Mouse (Mus musculus) limb, embryonic 12.5 days (tissue): Measurements from ENCODE around the gene Erich4. TPM values are rescaled to one million over a fixed set of nuclear protein-coding genes. Genes with fewer than 3 reads are reported as not detected.
"Not testable (repeated sequence)": the region's sequence is repeated elsewhere in the genome, so short reads cannot be mapped to it uniquely, and the experiment has no call there.

ENCODE experiments used
- ATAC-seq: fragments of 200-750 bp; cut with Nextera tagmentation; 2 replicates; pipeline ENCODE4 v1.8.0; 2017; ENCODE audit warnings: low read depth, moderate TSS enrichment; ENCODE audit not compliant: insufficient number of reproducible peaks, insufficient read depth, low FRiP score, low TSS enrichment
- H3K27ac ChIP-seq: fragments of 300-500 bp; sonication (generic); 2 replicates; pipeline ENCODE4 v1.5.1; 2016; ENCODE audit warnings: mild to moderate bottlenecking, moderate library complexity
- H3K27me3 ChIP-seq: fragments of 300-500 bp; sonication (generic); 2 replicates; pipeline ENCODE4 v1.6.1; 2016; ENCODE audit warnings: mild to moderate bottlenecking, moderate library complexity
- H3K36me3 ChIP-seq: fragments of 300-500 bp; sonication (generic); 2 replicates; pipeline ENCODE4 v1.6.1; 2016; ENCODE audit warnings: mild to moderate bottlenecking, moderate library complexity
- H3K4me1 ChIP-seq: fragments of 300-500 bp; sonication (generic); replicated peaks from 2 replicates; pipeline ENCODE4 v1.6.1; 2016
- H3K4me2 ChIP-seq: fragments of 300-500 bp; sonication (generic); 2 replicates; pipeline ENCODE4 v1.6.1; 2016; ENCODE audit warnings: mild to moderate bottlenecking, moderate library complexity
- H3K4me3 ChIP-seq: fragments of 300-500 bp; sonication (generic); replicated peaks from 2 replicates; pipeline ENCODE4 v1.5.1; 2016; ENCODE audit warnings: mild to moderate bottlenecking
- H3K9ac ChIP-seq: fragments of 300-500 bp; sonication (generic); replicated peaks from 2 replicates; pipeline ENCODE4 v1.6.1; 2016; ENCODE audit warnings: mild to moderate bottlenecking, moderate library complexity
- H3K9me3 ChIP-seq: fragments of 300-500 bp; sonication (generic); 2 replicates; pipeline ENCODE4 v1.6.1; 2016; ENCODE audit warnings: mild to moderate bottlenecking, moderate library complexity
- WGBS: fragments of 180-500 bp; shearing (Covaris S2); methylation state at CpG from one replicate; pipeline ENCODE4 v1.1.7; 2016; 5-methylcytosine and 5-hydroxymethylcytosine counted together
- polyA plus RNA-seq: library from polyadenylated mRNA; unstranded; fragments of >200 nt; fragmentation: Nextera tagmentation; extraction: Ambion mirVana; gene quantifications from 2 replicates; pipeline ENCODE4 v1.2.1, GENCODE M21; 2016

The Erich4 gene
- polyA plus RNA-seq, 1 experiment from 2014 or later = not detected

GRCm38 (mm10) chr7:25576308-25576707, 39.4 kb downstream of the Erich4 start:
- H3K36me3 ChIP-seq, H3K4me1 ChIP-seq, H3K9ac ChIP-seq, H3K4me3 ChIP-seq, H3K9me3 ChIP-seq, H3K27ac ChIP-seq, H3K4me2 ChIP-seq, H3K27me3 ChIP-seq, ATAC-seq: not testable (repeated sequence)
- 35% methylated on average over 6 of the region's 6 CpGs for WGBS

GRCm38 (mm10) chr7:25575870-25576269, 39.8 kb downstream of the Erich4 start:
- Histone ChIP-seq H3K9me3 (no peaks in the 10 kb centered on the region), H3K4me3 (no peak overlapping the region), H3K27me3 (peaks cover 8% of the 10 kb centered on the region), H3K36me3 (no peaks in the 10 kb centered on the region), H3K4me1 (no peaks in the 10 kb centered on the region), H3K4me2 (no peak overlapping the region), H3K27ac (no peak overlapping the region), H3K9ac (no peak overlapping the region)
- no peak for ATAC-seq
- WGBS = 16% methylated on average over 8 of the region's 8 CpGs

- no peak overlapping the region for H3K9ac ChIP-seq
- H3K4me1 ChIP-seq = no peaks in the 10 kb centered on the region
- ATAC-seq = no peak
- H3K27ac ChIP-seq = no peak overlapping the region
- no peaks in the 10 kb centered on the region for H3K36me3 ChIP-seq
- no peaks in the 10 kb centered on the region for H3K9me3 ChIP-seq
- H3K4me2 ChIP-seq = no peak overlapping the region
- no peak overlapping the region for H3K4me3 ChIP-seq
- WGBS = 75% methylated on average over 5 of the region's 5 CpGs
- peaks cover 8% of the 10 kb centered on the region for H3K27me3 ChIP-seq
These were observed 40.6 kb downstream of the Erich4 start for GRCm38 (mm10) chr7:25575105-25575504.

- H3K4me2 ChIP-seq = not testable (repeated sequence)
- 67% methylated on average over 5 of the region's 5 CpGs for WGBS
These were observed 41.9 kb downstream of the Erich4 start for GRCm38 (mm10) chr7:25573806-25574205.

DNA sequence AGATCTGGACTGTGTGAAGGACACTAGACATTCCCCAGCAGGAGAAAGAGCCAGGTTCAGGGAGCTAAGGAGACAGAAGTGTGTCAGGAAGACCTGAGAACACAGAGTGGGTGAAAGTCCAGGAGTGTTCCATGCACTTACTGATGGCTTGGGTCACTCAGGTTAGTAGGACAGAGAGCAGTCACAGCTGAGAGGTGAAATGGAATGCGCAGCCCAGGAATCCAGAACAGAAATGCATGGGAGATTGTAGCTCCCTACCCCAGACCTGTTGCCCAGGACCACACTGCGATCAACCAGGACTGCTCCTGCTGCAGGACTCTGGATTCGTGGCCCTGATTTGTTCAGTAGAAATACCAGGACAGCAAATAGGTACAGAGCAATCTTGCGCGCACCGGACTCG, 47.0 kb downstream of the Erich4 start:
- H3K4me3 ChIP-seq = no peak overlapping the region
- no peak for ATAC-seq
- H3K4me1 ChIP-seq = no peaks in the 10 kb centered on the region
- H3K27me3 ChIP-seq = no peaks in the 10 kb centered on the region
- H3K9me3 ChIP-seq = no peaks in the 10 kb centered on the region
- no peak overlapping the region for H3K4me2 ChIP-seq
- H3K36me3 ChIP-seq = no peaks in the 10 kb centered on the region
- no peak overlapping the region for H3K27ac ChIP-seq
- WGBS = 94% methylated on average over 7 of the region's 7 CpGs
- no peak overlapping the region for H3K9ac ChIP-seq

More at GRCm38 (mm10) chr7:25573806-25574205, 41.9 kb downstream of the Erich4 start:
- not testable (repeated sequence) for H3K27ac ChIP-seq, H3K9ac ChIP-seq, H3K4me3 ChIP-seq, H3K27me3 ChIP-seq, H3K9me3 ChIP-seq, H3K36me3 ChIP-seq, ATAC-seq, H3K4me1 ChIP-seq

Other genes starting within 250 kb of the Erich4 start
- not detected in 2 replicates for gene Cnfn, start 246.2 kb downstream of the Erich4 start, polyA plus RNA-seq
- gene Lipe, start 217.2 kb downstream of the Erich4 start, polyA plus RNA-seq = 11.9 and 12.1 TPM in 2 replicates
- 0.29 and 0.58 TPM in 2 replicates for gene Cxcl17, start 203.0 kb downstream of the Erich4 start, polyA plus RNA-seq
- gene Ceacam1, start 138.3 kb downstream of the Erich4 start, polyA plus RNA-seq = 0.79 TPM in 2 replicates
- gene Ceacam2, start 76.0 kb downstream of the Erich4 start, polyA plus RNA-seq = 0.09 and 0.34 TPM in 2 replicates
- gene Dmac2, start 3.5 kb upstream of the Erich4 start, polyA plus RNA-seq = 34.8 and 37.8 TPM in 2 replicates
- gene B3gnt8, start 10.8 kb upstream of the Erich4 start, polyA plus RNA-seq = 2.7 and 2.8 TPM in 2 replicates
- 57.5 and 61.3 TPM in 2 replicates for gene Bckdha, start 43.1 kb upstream of the Erich4 start, polyA plus RNA-seq
- 74.1 and 74.2 TPM in 2 replicates for gene Exosc5, start 43.3 kb upstream of the Erich4 start, polyA plus RNA-seq
- 2.7 and 3.1 TPM in 2 replicates for gene Tmem91, start 59.3 kb upstream of the Erich4 start, polyA plus RNA-seq
- 30.4 and 30.5 TPM in 2 replicates for gene B9d2, start 64.9 kb upstream of the Erich4 start, polyA plus RNA-seq
- 1.6 and 2.2 TPM in 2 replicates for gene Tgfb1, start 71.1 kb upstream of the Erich4 start, polyA plus RNA-seq
- 20.6 and 23.6 TPM in 2 replicates for gene Ccdc97, start 103.2 kb upstream of the Erich4 start, polyA plus RNA-seq
- 67.6 and 75.0 TPM in 2 replicates for gene Hnrnpul1, start 138.9 kb upstream of the Erich4 start, polyA plus RNA-seq
- gene Axl, start 172.8 kb upstream of the Erich4 start, polyA plus RNA-seq = 56.3 and 57.2 TPM in 2 replicates
- gene Cyp2s1, start 201.0 kb upstream of the Erich4 start, polyA plus RNA-seq = 1.2 and 2.1 TPM in 2 replicates